ENCODE assay signal across 8 mouse cellular contexts in genomic region chrX:20687519-20688067, GRCm38 (mm10). TPM values are rescaled to one million over a fixed set of nuclear protein-coding genes. Genes with fewer than 3 reads are reported as not detected.
DNase-seq lines count a peak whose midpoint lies in the region; ATAC-seq and TF ChIP-seq lines count a peak whose summit lies in the region.

Gene Cdk16, plus strand, starts transcription at chrX:20687954.

- 22% methylated on average over 16 of the region's 16 CpGs for WGBS in embryonic facial prominence, embryonic 14.5 days
- 9% methylated on average over 16 of the region's 16 CpGs for WGBS in heart, adult 2 months
- WGBS in kidney, embryonic 15.5 days, result 19% methylated on average over 16 of the region's 16 CpGs

- H3K27me3 ChIP-seq in embryonic facial prominence, embryonic 14.5 days (replicated peaks; ENCODE audit: control insufficient read depth, insufficient read depth, low read length), result no peaks in the 10 kb centered on the region
- no peaks in the 10 kb centered on the region for H3K27me3 ChIP-seq in heart, adult 2 months (ENCODE audit: control insufficient read depth, insufficient read depth, low read length)
- H3K27me3 ChIP-seq in kidney, embryonic 15.5 days, result no peaks in the 10 kb centered on the region

- no peak for TF ChIP-seq CTCF in heart, adult 2 months (IDR thresholded peaks at IDR 0.05)

- H3K36me3 ChIP-seq in embryonic facial prominence, embryonic 14.5 days (ENCODE audit: control insufficient read depth, insufficient read depth, low read length), result peaks cover 3% of the 10 kb centered on the region; the same call in 1 of the 2 replicates
- H3K36me3 ChIP-seq in heart, adult 2 months (ENCODE audit: control insufficient read depth, insufficient read depth, low read length), result peaks cover 4% of the 10 kb centered on the region
- H3K36me3 ChIP-seq in kidney, embryonic 15.5 days, result peaks cover 7% of the 10 kb centered on the region

- no peaks in the 10 kb centered on the region for H3K9me3 ChIP-seq in embryonic facial prominence, embryonic 14.5 days (ENCODE audit: control insufficient read depth, low read length)
- no peaks in the 10 kb centered on the region for H3K9me3 ChIP-seq in kidney, embryonic 15.5 days (replicated peaks)

- H3K9ac ChIP-seq in embryonic facial prominence, embryonic 14.5 days (ENCODE audit: low read depth, low read length), result peak within 1 kb of the TSS; percentile 91
- H3K9ac ChIP-seq in heart, adult 2 months (ENCODE audit: low read depth, low read length), result peak within 1 kb of the TSS; percentile 94
- H3K9ac ChIP-seq in kidney, embryonic 15.5 days, result peak within 1 kb of the TSS; percentile 85

- H3K4me3 ChIP-seq in embryonic facial prominence, embryonic 14.5 days (ENCODE audit: low read depth, low read length), result peak within 1 kb of the TSS; percentile 71
- peak within 1 kb of the TSS; percentile 77 for H3K4me3 ChIP-seq in heart, adult 2 months
- peak within 1 kb of the TSS; percentile 69 for H3K4me3 ChIP-seq in kidney, embryonic 15.5 days (replicated peaks)

- peak within 1 kb of the TSS; percentile 66 for H3K4me2 ChIP-seq in embryonic facial prominence, embryonic 14.5 days (ENCODE audit: low read depth, low read length)
- H3K4me2 ChIP-seq in kidney, embryonic 15.5 days, result peak within 1 kb of the TSS; percentile 71

- intact Hi-C loops in heart, adult 2 months (cut with DNase I), result loop anchor here (1.0 to 10.0 kb wide), 3 partner anchors 17 to 177 kb away; no protein-coding TSS in a partner anchor

- peak; percentile 93 for ATAC-seq in embryonic facial prominence, embryonic 14.5 days (ENCODE audit: low read depth)
- peak; percentile 94 for ATAC-seq in kidney, embryonic 15.5 days (replicated peaks; ENCODE audit: low FRiP score)
- peak; percentile 90 for ATAC-seq in monocyte, adult 5-6 weeks (replicated peaks; ENCODE audit: insufficient number of reproducible peaks, low FRiP score, low TSS enrichment, poor library complexity, severe bottlenecking)

- no peak for TF ChIP-seq EP300 in heart, adult 2 months (IDR thresholded peaks at IDR 0.05; ENCODE audit: insufficient read depth, low read depth, low read length)

- H3K79me2 ChIP-seq in heart, adult 2 months (replicated peaks; ENCODE audit: control insufficient read depth, insufficient read depth, low read length), result peaks cover 7% of the 10 kb centered on the region

- TF ChIP-seq POLR2A in heart, adult 2 months (IDR thresholded peaks at IDR 0.05; ENCODE audit: insufficient read depth, low read depth, low read length), result 0 out of 2 replicates have a peak, but pooled peaks have one; percentile 26

- H3K4me1 ChIP-seq in embryonic facial prominence, embryonic 14.5 days (ENCODE audit: control insufficient read depth, insufficient read depth, low read length), result no peaks in the 10 kb centered on the region
- peaks cover 7% of the 10 kb centered on the region for H3K4me1 ChIP-seq in heart, adult 2 months (ENCODE audit: control insufficient read depth, insufficient read depth, low read length)
- H3K4me1 ChIP-seq in kidney, embryonic 15.5 days, result peaks cover 10% of the 10 kb centered on the region; the same call in 1 of the 2 replicates

- H3K27ac ChIP-seq in embryonic facial prominence, embryonic 14.5 days (replicated peaks; ENCODE audit: low read depth, low read length), result peak within 1 kb of the TSS; percentile 95
- peak within 1 kb of the TSS; percentile 93 for H3K27ac ChIP-seq in heart, adult 2 months
- H3K27ac ChIP-seq in kidney, embryonic 15.5 days, result peak within 1 kb of the TSS; percentile 97

- DNase-seq in 416B (ENCODE audit: low read depth), result peak; percentile 97
- peak; percentile 17 to 59 for DNase-seq in adrenal gland, postnatal 4 days (ENCODE audit: low spot score in 2 of 2)
- DNase-seq in embryonic facial prominence, embryonic 14.5 days (ENCODE audit: low spot score), result peak; percentile 97
- DNase-seq in heart, adult 2 months, result peak; percentile 83 to 91
- peak; percentile 89 for DNase-seq in liver
- peak; percentile 80 to 83 for DNase-seq in spleen, postnatal 4 days (ENCODE audit: low spot score in 2 of 2)

RNA-seq across cellular contexts. Expression of gene Cdk16, which starts in this region (rescaled TPM):
- total RNA-seq in adrenal gland, postnatal 4 days (2021), result 100 to 1,000 TPM; 173 to 185 TPM
- 97.5 and 97.7 TPM in 2 replicates for polyA plus RNA-seq in embryonic facial prominence, embryonic 14.5 days (2014; fragmentation: Nextera tagmentation; extraction: Ambion mirVana)
- 100 to 1,000 TPM; 110 to 117 TPM for total RNA-seq in heart, adult 2 months (2021)
- polyA plus RNA-seq in heart, adult 2 months (2012; rRNA removed), result 190 and 269 TPM in 2 replicates
- 102 and 113 TPM in 2 replicates for polyA plus RNA-seq in kidney, embryonic 15.5 days (2015; fragmentation: Nextera tagmentation; extraction: Ambion mirVana)
- 19.4 to 50.3 TPM (median 29.2 TPM) in 3 replicates for total RNA-seq in monocyte, adult 5-6 weeks (2017)

Comparison
In these comparisons a context has a peak if more than half of its experiments do, and no peak if none do; other contexts are left out.
1. Peak in every context shown above with its lines: DNase-seq, ATAC-seq, H3K4me3 ChIP-seq and H3K27ac ChIP-seq.
2. DNase-seq: peak in every context shown above with its lines; median percentile 97 in 416B; 97 in embryonic facial prominence, embryonic 14.5 days; 89 in liver; 87 in heart, adult 2 months; 82 in spleen, postnatal 4 days; 38 in adrenal gland, postnatal 4 days.